Mouse (Mus musculus) neural tube, embryonic 12.5 days (tissue): ENCODE measurements around the gene Tspan9. TPM values are rescaled to one million over a fixed set of nuclear protein-coding genes. Genes with fewer than 3 reads are reported as not detected.

Experiments
- ATAC-seq: fragments of 200-750 bp; cut with Nextera tagmentation; 2 replicates; pipeline ENCODE4 v1.8.0; 2017; ENCODE audit warnings: low read depth, mild to moderate bottlenecking, moderate TSS enrichment, moderate library complexity; ENCODE audit not compliant: low FRiP score
- H3K27ac ChIP-seq: fragments of 300-500 bp; sonication (generic); 2 replicates; pipeline ENCODE4 v1.5.1; 2016
- H3K27me3 ChIP-seq: fragments of 300-500 bp; sonication (generic); replicated peaks from 2 replicates; pipeline ENCODE4 v1.6.1; 2016; ENCODE audit warnings: mild to moderate bottlenecking
- H3K36me3 ChIP-seq: fragments of 300-500 bp; sonication (generic); 2 replicates; pipeline ENCODE4 v1.6.1; 2016; ENCODE audit warnings: mild to moderate bottlenecking
- H3K4me1 ChIP-seq: fragments of 300-500 bp; sonication (generic); 2 replicates; pipeline ENCODE4 v1.6.1; 2016
- H3K4me2 ChIP-seq: fragments of 300-500 bp; sonication (generic); replicated peaks from 2 replicates; pipeline ENCODE4 v1.6.1; 2016; ENCODE audit warnings: mild to moderate bottlenecking
- H3K4me3 ChIP-seq: fragments of 300-500 bp; sonication (generic); 2 replicates; pipeline ENCODE4 v1.5.1; 2016
- H3K9ac ChIP-seq: fragments of 300-500 bp; sonication (generic); 2 replicates; pipeline ENCODE4 v1.6.1; 2016; ENCODE audit warnings: mild to moderate bottlenecking
- H3K9me3 ChIP-seq: fragments of 300-500 bp; sonication (generic); 2 replicates; pipeline ENCODE4 v1.6.1; 2016; ENCODE audit warnings: mild to moderate bottlenecking
- WGBS: fragments of 180-500 bp; shearing (Covaris S2); methylation state at CpG from one replicate; pipeline ENCODE4 v1.1.7; 2016; 5-methylcytosine and 5-hydroxymethylcytosine counted together
- polyA plus RNA-seq: library from polyadenylated mRNA; unstranded; fragments of >200 nt; fragmentation: Nextera tagmentation; extraction: Ambion mirVana; gene quantifications from 2 replicates; pipeline ENCODE4 v1.2.1, GENCODE M21; 2016

The Tspan9 gene
- polyA plus RNA-seq, 1 experiment from 2014 or later, result 58.4 TPM

- Histone ChIP-seq H3K4me2 (no peak overlapping the region), H3K4me3 (no peak overlapping the region), H3K4me1 (peaks cover 44% of the 10 kb centered on the region), H3K27ac (no peak overlapping the region), H3K27me3 (peaks cover 15% of the 10 kb centered on the region), H3K36me3 (no peaks in the 10 kb centered on the region), H3K9me3 (no peaks in the 10 kb centered on the region), H3K9ac (no peak overlapping the region)
- 52% methylated on average over 6 of the region's 6 CpGs for WGBS
- ATAC-seq, result no peak
Measured at GRCm38 (mm10) chr6:128038568-128038967, 104.8 kb downstream of the Tspan9 start.

- Histone ChIP-seq H3K9ac (no peak overlapping the region), H3K9me3 (no peaks in the 10 kb centered on the region), H3K4me2 (no peak overlapping the region), H3K27ac (no peak overlapping the region), H3K4me1 (peaks cover 32% of the 10 kb centered on the region), H3K4me3 (no peak overlapping the region), H3K27me3 (peaks cover 25% of the 10 kb centered on the region), H3K36me3 (no peaks in the 10 kb centered on the region)
- no peak for ATAC-seq
- 82% methylated on average over 9 of the region's 9 CpGs for WGBS
Measured at GRCm38 (mm10) chr6:128036597-128036996, 106.8 kb downstream of the Tspan9 start.

- Histone ChIP-seq H3K9ac (peak overlapping the region; percentile 54), H3K27me3 (peaks cover 25% of the 10 kb centered on the region), H3K27ac (no peak overlapping the region), H3K4me1 (peaks cover 32% of the 10 kb centered on the region), H3K9me3 (no peaks in the 10 kb centered on the region), H3K4me3 (peak overlapping the region; percentile 53), H3K4me2 (peak overlapping the region; percentile 98), H3K36me3 (no peaks in the 10 kb centered on the region)
- ATAC-seq, result peak; percentile 3; the same call in 1 of the 2 replicates
- 11% methylated on average over 4 of the region's 4 CpGs for WGBS
Measured at GRCm38 (mm10) chr6:128035930-128036309, 107.5 kb downstream of the Tspan9 start.

GRCm38 (mm10) chr6:128035250-128035929, 108.0 kb downstream of the Tspan9 start:
- Histone ChIP-seq H3K9me3 (no peaks in the 10 kb centered on the region), H3K27ac (no peak overlapping the region), H3K27me3 (peaks cover 25% of the 10 kb centered on the region), H3K4me1 (peaks cover 32% of the 10 kb centered on the region), H3K4me2 (peak overlapping the region; percentile 98), H3K36me3 (no peaks in the 10 kb centered on the region), H3K9ac (peak overlapping the region; percentile 54), H3K4me3 (peak overlapping the region; percentile 53)
- WGBS, result under 1% methylated on average over 35 of the region's 36 CpGs
- peak; percentile 54 for ATAC-seq

GRCm38 (mm10) chr6:128034317-128035249, 108.8 kb downstream of the Tspan9 start:
- no peaks in the 10 kb centered on the region for H3K36me3 ChIP-seq
- H3K9me3 ChIP-seq, result no peaks in the 10 kb centered on the region
- peaks cover 25% of the 10 kb centered on the region for H3K27me3 ChIP-seq
- under 1% methylated on average over 80 of the region's 80 CpGs for WGBS
- peak overlapping the region; percentile 98 for H3K4me2 ChIP-seq
- H3K9ac ChIP-seq, result peak overlapping the region; percentile 64
- peak overlapping the region; percentile 53 for H3K4me3 ChIP-seq
- peak; percentile 79 for ATAC-seq
- no peak overlapping the region for H3K27ac ChIP-seq
- peaks cover 32% of the 10 kb centered on the region for H3K4me1 ChIP-seq

GRCm38 (mm10) chr6:128033868-128034250, 109.5 kb downstream of the Tspan9 start:
- Histone ChIP-seq H3K9me3 (no peaks in the 10 kb centered on the region), H3K27ac (no peak overlapping the region), H3K4me3 (peak overlapping the region; percentile 53), H3K4me2 (peak overlapping the region; percentile 98), H3K36me3 (no peaks in the 10 kb centered on the region), H3K27me3 (peaks cover 25% of the 10 kb centered on the region), H3K9ac (peak overlapping the region; percentile 64; the same call in 1 of the 2 replicates), H3K4me1 (peaks cover 32% of the 10 kb centered on the region)
- 8% methylated on average over 4 of the region's 4 CpGs for WGBS
- no peak for ATAC-seq

GRCm38 (mm10) chr6:128033172-128033867, 110.1 kb downstream of the Tspan9 start:
- no peak overlapping the region for H3K9ac ChIP-seq
- no peak for ATAC-seq
- H3K36me3 ChIP-seq, result no peaks in the 10 kb centered on the region
- peaks cover 25% of the 10 kb centered on the region for H3K27me3 ChIP-seq
- 43% methylated on average over 11 of the region's 11 CpGs for WGBS
- no peaks in the 10 kb centered on the region for H3K9me3 ChIP-seq
- no peak overlapping the region for H3K27ac ChIP-seq
- H3K4me1 ChIP-seq, result peaks cover 34% of the 10 kb centered on the region
- peak overlapping the region; percentile 53; the same call in 1 of the 2 replicates for H3K4me3 ChIP-seq
- H3K4me2 ChIP-seq, result peak overlapping the region; percentile 98

- Histone ChIP-seq H3K27me3 (peaks cover 25% of the 10 kb centered on the region), H3K4me1 (peaks cover 36% of the 10 kb centered on the region), H3K36me3 (no peaks in the 10 kb centered on the region), H3K27ac (no peak overlapping the region), H3K4me2 (peak overlapping the region; percentile 98), H3K9ac (no peak overlapping the region), H3K9me3 (no peaks in the 10 kb centered on the region), H3K4me3 (no peak overlapping the region; the same call in 1 of the 2 replicates)
- no peak for ATAC-seq
- WGBS, result 33% methylated on average over 16 of the region's 16 CpGs
Measured at GRCm38 (mm10) chr6:128032252-128033171, 110.9 kb downstream of the Tspan9 start.

GRCm38 (mm10) chr6:128031584-128031983, 111.8 kb downstream of the Tspan9 start:
- peaks cover 16% of the 10 kb centered on the region for H3K27me3 ChIP-seq
- WGBS, result 67% methylated on average over 2 of the region's 2 CpGs
- no peak overlapping the region for H3K9ac ChIP-seq
- H3K36me3 ChIP-seq, result no peaks in the 10 kb centered on the region
- H3K4me3 ChIP-seq, result no peak overlapping the region
- H3K4me1 ChIP-seq, result peaks cover 35% of the 10 kb centered on the region
- H3K27ac ChIP-seq, result no peak overlapping the region
- H3K4me2 ChIP-seq, result 0 out of 2 replicates have a peak overlapping the region, but pooled peaks have one; percentile 9
- no peaks in the 10 kb centered on the region for H3K9me3 ChIP-seq
- no peak for ATAC-seq

- Histone ChIP-seq H3K36me3 (no peaks in the 10 kb centered on the region), H3K27me3 (peaks cover 16% of the 10 kb centered on the region), H3K4me2 (0 out of 2 replicates have a peak overlapping the region, but pooled peaks have one; percentile 9), H3K9me3 (no peaks in the 10 kb centered on the region), H3K4me1 (peaks cover 32% of the 10 kb centered on the region), H3K9ac (no peak overlapping the region), H3K27ac (no peak overlapping the region), H3K4me3 (no peak overlapping the region)
- ATAC-seq, result no peak
- 71% methylated on average over 4 of the region's 4 CpGs for WGBS
Measured at GRCm38 (mm10) chr6:128031096-128031495, 112.3 kb downstream of the Tspan9 start.

GRCm38 (mm10) chr6:128030475-128030874, 112.9 kb downstream of the Tspan9 start:
- no peaks in the 10 kb centered on the region for H3K9me3 ChIP-seq
- WGBS, result 68% methylated on average over 6 of the region's 6 CpGs
- peaks cover 16% of the 10 kb centered on the region for H3K27me3 ChIP-seq

More at GRCm38 (mm10) chr6:128030475-128030874, 112.9 kb downstream of the Tspan9 start:
- ATAC-seq, result no peak
- Histone ChIP-seq H3K4me3 (no peak overlapping the region), H3K4me1 (peaks cover 25% of the 10 kb centered on the region), H3K4me2 (no peak overlapping the region), H3K9ac (no peak overlapping the region), H3K27ac (no peak overlapping the region), H3K36me3 (no peaks in the 10 kb centered on the region)
